Mouse (Mus musculus) heart, postnatal 0 days (tissue): ENCODE data around the gene Zfp689.
A peak's percentile ranks its signal among the peaks of the same experiment; 100 is the strongest.
"Not testable (repeated sequence)": the region's sequence is repeated elsewhere in the genome, so short reads cannot be mapped to it uniquely, and the experiment has no call there.

Experiments used
- CTCF ChIP-seq: IDR thresholded peaks from 2 replicates; pipeline ENCODE4 v1.5.1; 2016; ENCODE audit warnings: antibody characterized with exemption, control low read depth, low read depth
- EP300 ChIP-seq: IDR thresholded peaks from 2 replicates; pipeline ENCODE4 v1.6.1; 2016; ENCODE audit warnings: antibody characterized with exemption, low read depth

DNA sequence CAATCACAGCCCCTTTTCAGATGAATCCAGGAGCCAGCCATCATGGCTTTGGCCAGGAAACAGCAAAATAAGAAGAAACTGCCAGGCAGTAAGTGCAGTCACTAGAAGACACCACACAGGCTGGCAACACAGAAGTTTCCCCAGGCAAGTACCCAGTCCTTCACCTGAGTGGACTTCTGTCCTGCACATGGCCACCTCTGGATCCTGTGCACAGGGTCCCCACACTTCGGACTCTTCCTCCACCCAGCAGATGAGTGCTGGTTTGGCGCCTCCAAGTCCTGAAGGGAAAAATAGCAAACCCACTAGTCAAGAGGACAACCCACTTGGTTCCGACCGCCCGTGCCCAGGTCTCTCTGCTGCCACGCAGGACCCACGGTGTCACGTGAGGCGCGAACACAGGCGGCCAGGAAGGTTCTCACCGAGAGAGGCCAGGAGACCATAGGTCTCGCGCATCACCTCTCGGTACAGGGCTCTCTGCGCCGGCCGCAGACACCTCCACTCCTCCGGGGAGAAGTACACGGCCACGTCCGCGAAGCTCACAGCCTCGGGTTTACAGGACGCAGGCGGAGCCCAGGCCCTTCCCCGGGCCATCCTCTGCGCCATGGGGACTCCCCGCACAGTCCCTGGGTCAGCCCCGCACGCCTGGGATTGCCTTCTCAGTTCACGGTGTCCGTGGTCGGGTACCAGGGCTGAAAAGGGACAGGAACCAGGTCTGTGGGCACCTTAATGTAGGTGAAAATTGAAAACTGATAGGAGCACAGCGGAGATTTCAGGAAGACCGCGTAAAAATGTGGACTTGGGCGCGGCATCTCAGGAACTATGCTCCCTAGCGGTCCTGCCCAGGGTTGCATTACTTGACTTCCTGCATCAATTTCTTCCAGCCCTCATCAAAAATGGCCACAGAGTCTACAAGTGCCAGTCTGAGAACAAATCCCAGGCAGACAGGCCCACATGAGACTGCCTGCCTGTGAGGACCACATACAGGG, 42.7 kb downstream of the Zfp689 start, which contains the start of gene Zfp764:
- TF ChIP-seq EP300 = not testable (repeated sequence)
- peak; percentile 74 for TF ChIP-seq CTCF
